Mouse (Mus musculus) midbrain, embryonic 14.5 days (tissue): ENCODE data around the gene Ap1s1. TPM values are rescaled to one million over a fixed set of nuclear protein-coding genes. Genes with fewer than 3 reads are reported as not detected.

ENCODE experiments used
- ATAC-seq: fragments of 200-750 bp; cut with Nextera tagmentation; 2 replicates; pipeline ENCODE4 v1.8.0; 2017; ENCODE audit warnings: moderate number of reproducible peaks, moderate library complexity; ENCODE audit not compliant: low FRiP score, low TSS enrichment
- DNase-seq: peaks from one replicate; pipeline ENCODE4 v3.0.0-alpha.2; 2015
- H3K27ac ChIP-seq: fragments of 300-500 bp; sonication (generic); replicated peaks from 2 replicates; pipeline ENCODE4 v1.5.1; 2014; ENCODE audit warnings: mild to moderate bottlenecking, low read depth, low read length, moderate library complexity
- H3K27me3 ChIP-seq: fragments of 300-500 bp; sonication (generic); 2 replicates; pipeline ENCODE4 v1.6.1; 2014; ENCODE audit warnings: low read length, control low read depth, mixed read lengths; ENCODE audit not compliant: control insufficient read depth, insufficient read depth
- H3K36me3 ChIP-seq: fragments of 300-500 bp; sonication (generic); 2 replicates; pipeline ENCODE4 v1.6.1; 2014; ENCODE audit warnings: low read length, control low read depth; ENCODE audit not compliant: control insufficient read depth, insufficient read depth
- H3K4me1 ChIP-seq: fragments of 300-500 bp; sonication (generic); 2 replicates; pipeline ENCODE4 v1.6.1; 2014; ENCODE audit warnings: mild to moderate bottlenecking, antibody characterized with exemption, low read length, control low read depth; ENCODE audit not compliant: control insufficient read depth, insufficient read depth
- H3K4me2 ChIP-seq: fragments of 300-500 bp; sonication (generic); 2 replicates; pipeline ENCODE4 v1.6.1; 2014; ENCODE audit warnings: mild to moderate bottlenecking, low read length, moderate library complexity
- H3K4me3 ChIP-seq: fragments of 300-500 bp; sonication (generic); replicated peaks from 2 replicates; pipeline ENCODE4 v1.5.1; 2014; ENCODE audit warnings: low read depth, low read length
- H3K9ac ChIP-seq: fragments of 300-500 bp; sonication (generic); replicated peaks from 2 replicates; pipeline ENCODE4 v1.6.1; 2014; ENCODE audit warnings: mild to moderate bottlenecking, low read length, moderate library complexity
- H3K9me3 ChIP-seq: fragments of 300-500 bp; sonication (generic); 2 replicates; pipeline ENCODE4 v1.6.1; 2016; ENCODE audit warnings: low read length, control low read depth, mixed read lengths; ENCODE audit not compliant: control insufficient read depth
- WGBS: fragments of 180-500 bp; shearing (Covaris S2); extraction: QIAGEN DNeasy Blood & Tissue Kit; methylation state at CpG from one replicate; pipeline ENCODE4 v1.1.7; 2014; 5-methylcytosine and 5-hydroxymethylcytosine counted together
- polyA plus RNA-seq: library from polyadenylated mRNA; unstranded; fragments of >200 nt; fragmentation: Nextera tagmentation; extraction: Ambion mirVana; gene quantifications from 2 replicates; pipeline ENCODE4 v1.2.1, GENCODE M21; 2014

Ap1s1 gene
- polyA plus RNA-seq, 1 experiment from 2014 or later: 214 TPM

- no peaks in the 10 kb centered on the region for H3K4me1 ChIP-seq
- H3K27me3 ChIP-seq: no peaks in the 10 kb centered on the region
- no peaks in the 10 kb centered on the region for H3K36me3 ChIP-seq
- peak; percentile 78 for ATAC-seq
- H3K4me3 ChIP-seq: peak within 1 kb of the TSS; percentile 19
- peak within 1 kb of the TSS; percentile 28 for H3K9ac ChIP-seq
- 20% methylated on average over 23 of the region's 23 CpGs for WGBS
- H3K27ac ChIP-seq: 0 out of 2 replicates have a peak within 1 kb of the TSS, but pooled peaks have one; percentile 20
- H3K9me3 ChIP-seq: no peaks in the 10 kb centered on the region
- H3K4me2 ChIP-seq: peak within 1 kb of the TSS; percentile 50
- peak; percentile 83 for DNase-seq
Measured at GRCm38 (mm10) chr5:137072079-137072960, 26.4 kb upstream of the Ap1s1 start, which contains the start of gene Serpine1. TSS of gene Serpine1 (minus strand) at chr5:137072268.

- no peak overlapping the region for H3K27ac ChIP-seq
- DNase-seq (no peak), ATAC-seq (no peak)
- H3K27me3 ChIP-seq: no peaks in the 10 kb centered on the region
- H3K4me1 ChIP-seq: no peaks in the 10 kb centered on the region
- peak overlapping the region; percentile 50; the same call in 1 of the 2 replicates for H3K4me2 ChIP-seq
- no peak overlapping the region for H3K9ac ChIP-seq
- H3K4me3 ChIP-seq: no peak overlapping the region
- H3K36me3 ChIP-seq: no peaks in the 10 kb centered on the region
- H3K9me3 ChIP-seq: no peaks in the 10 kb centered on the region
- WGBS: 85% methylated on average over 19 of the region's 19 CpGs
Measured at GRCm38 (mm10) chr5:137070881-137071605, 25.1 kb upstream of the Ap1s1 start.

- Histone ChIP-seq H3K27ac (no peak overlapping the region), H3K9me3 (no peaks in the 10 kb centered on the region), H3K4me3 (no peak overlapping the region), H3K27me3 (no peaks in the 10 kb centered on the region), H3K4me2 (no peak overlapping the region), H3K9ac (no peak overlapping the region), H3K36me3 (no peaks in the 10 kb centered on the region), H3K4me1 (no peaks in the 10 kb centered on the region)
- DNase-seq: no peak
- WGBS: 77% methylated on average over 4 of the region's 4 CpGs
- no peak for ATAC-seq
Measured at GRCm38 (mm10) chr5:137068711-137069110, 22.8 kb upstream of the Ap1s1 start.

GRCm38 (mm10) chr5:137065923-137066322 is 20.0 kb upstream of the Ap1s1 start:
- no peak for DNase-seq
- ATAC-seq: no peak
- Histone ChIP-seq H3K4me1 (no peaks in the 10 kb centered on the region), H3K4me3 (no peak overlapping the region), H3K36me3 (no peaks in the 10 kb centered on the region), H3K9ac (no peak overlapping the region), H3K9me3 (no peaks in the 10 kb centered on the region), H3K27me3 (no peaks in the 10 kb centered on the region), H3K27ac (no peak overlapping the region), H3K4me2 (no peak overlapping the region)
- WGBS: 69% methylated on average over 8 of the region's 8 CpGs

- Histone ChIP-seq H3K4me1 (no peaks in the 10 kb centered on the region), H3K4me3 (no peak overlapping the region), H3K27ac (no peak overlapping the region), H3K9me3 (no peaks in the 10 kb centered on the region), H3K27me3 (no peaks in the 10 kb centered on the region), H3K4me2 (no peak overlapping the region), H3K36me3 (no peaks in the 10 kb centered on the region), H3K9ac (no peak overlapping the region)
- DNase-seq (no peak), ATAC-seq (no peak)
- 55% methylated on average over 6 of the region's 6 CpGs for WGBS
Measured at GRCm38 (mm10) chr5:137065454-137065853, 19.5 kb upstream of the Ap1s1 start.

GRCm38 (mm10) chr5:137062601-137063000 is 16.7 kb upstream of the Ap1s1 start:
- DNase-seq (no peak), ATAC-seq (no peak)
- H3K36me3 ChIP-seq: no peaks in the 10 kb centered on the region
- no peak overlapping the region for H3K27ac ChIP-seq
- H3K4me3 ChIP-seq: no peak overlapping the region
- no peak overlapping the region for H3K4me2 ChIP-seq
- H3K4me1 ChIP-seq: no peaks in the 10 kb centered on the region
- H3K9ac ChIP-seq: no peak overlapping the region
- no peaks in the 10 kb centered on the region for H3K9me3 ChIP-seq
- WGBS: 86% methylated on average over 5 of the region's 5 CpGs
- H3K27me3 ChIP-seq: no peaks in the 10 kb centered on the region

- Histone ChIP-seq H3K9ac (no peak overlapping the region), H3K27ac (no peak overlapping the region), H3K36me3 (no peaks in the 10 kb centered on the region), H3K27me3 (no peaks in the 10 kb centered on the region), H3K4me3 (no peak overlapping the region), H3K4me1 (no peaks in the 10 kb centered on the region), H3K4me2 (no peak overlapping the region), H3K9me3 (no peaks in the 10 kb centered on the region)
- WGBS: 29% methylated on average over 11 of the region's 12 CpGs
- no peak for ATAC-seq
- DNase-seq: peak; percentile 28
Measured at GRCm38 (mm10) chr5:137061809-137062481, 16.0 kb upstream of the Ap1s1 start.

GRCm38 (mm10) chr5:137054873-137055272 is 8.9 kb upstream of the Ap1s1 start:
- Histone ChIP-seq H3K4me1 (no peaks in the 10 kb centered on the region), H3K36me3 (no peaks in the 10 kb centered on the region), H3K4me2 (no peak overlapping the region), H3K27ac (no peak overlapping the region), H3K9me3 (no peaks in the 10 kb centered on the region), H3K27me3 (no peaks in the 10 kb centered on the region), H3K9ac (no peak overlapping the region), H3K4me3 (no peak overlapping the region)
- whole genome bisulfite sequencing: 85% methylated on average over 5 of the region's 5 CpGs
- DNase-seq (no peak), ATAC-seq (no peak)
